Mouse (Mus musculus): Measurements from ENCODE around the gene Tmem212. TPM values are rescaled to one million over a fixed set of nuclear protein-coding genes. Genes with fewer than 3 reads are reported as not detected.
"Not testable (repeated sequence)": the region's sequence is repeated elsewhere in the genome, so short reads cannot be mapped to it uniquely, and the experiment has no call there.

The Tmem212 gene
- total RNA-seq (2015; ENCODE audit: low replicate concordance) (not detected in 2 replicates), total RNA-seq (2017; ENCODE audit: low replicate concordance) (not detected in 2 replicates)

- no peak for ATAC-seq (replicated peaks; ENCODE audit: low FRiP score, poor library complexity, severe bottlenecking)
Measured at GRCm38 (mm10) chr3:27896318-27896892, at the start of gene Tmem212. TSS of gene Tmem212 (minus strand) at chr3:27896368.

GRCm38 (mm10) chr3:27945397-27945796 is 49.2 kb upstream of the Tmem212 start:
- ATAC-seq (replicated peaks; ENCODE audit: low FRiP score, poor library complexity, severe bottlenecking), result not testable (repeated sequence)

GRCm38 (mm10) chr3:27942991-27943390 is 46.8 kb upstream of the Tmem212 start:
- ATAC-seq (replicated peaks; ENCODE audit: low FRiP score, poor library complexity, severe bottlenecking), result no peak

- ATAC-seq (replicated peaks; ENCODE audit: low FRiP score, poor library complexity, severe bottlenecking), result no peak
Measured at GRCm38 (mm10) chr3:27941634-27942033, 45.5 kb upstream of the Tmem212 start.

GRCm38 (mm10) chr3:27938381-27939323 is 42.5 kb upstream of the Tmem212 start, which contains the start of gene Pld1:
TSS of gene Pld1 (plus strand) at chr3:27938695.
- ATAC-seq (replicated peaks; ENCODE audit: low FRiP score, poor library complexity, severe bottlenecking), result no peak

GRCm38 (mm10) chr3:27937144-27938110 is 41.3 kb upstream of the Tmem212 start:
- ATAC-seq (replicated peaks; ENCODE audit: low FRiP score, poor library complexity, severe bottlenecking), result no peak

GRCm38 (mm10) chr3:27936731-27937130 is 40.6 kb upstream of the Tmem212 start:
- no peak for ATAC-seq (replicated peaks; ENCODE audit: low FRiP score, poor library complexity, severe bottlenecking)

GRCm38 (mm10) chr3:27935644-27936043 is 39.5 kb upstream of the Tmem212 start:
- ATAC-seq (replicated peaks; ENCODE audit: low FRiP score, poor library complexity, severe bottlenecking), result no peak

- ATAC-seq (replicated peaks; ENCODE audit: low FRiP score, poor library complexity, severe bottlenecking), result no peak
Measured at GRCm38 (mm10) chr3:27932391-27932790, 36.2 kb upstream of the Tmem212 start.

- ATAC-seq (replicated peaks; ENCODE audit: low FRiP score, poor library complexity, severe bottlenecking), result no peak
Measured at GRCm38 (mm10) chr3:27929219-27929618, 33.1 kb upstream of the Tmem212 start.

GRCm38 (mm10) chr3:27924037-27924436 is 27.9 kb upstream of the Tmem212 start:
- no peak for ATAC-seq (replicated peaks; ENCODE audit: low FRiP score, poor library complexity, severe bottlenecking)

- ATAC-seq (replicated peaks; ENCODE audit: low FRiP score, poor library complexity, severe bottlenecking), result no peak
Measured at GRCm38 (mm10) chr3:27921268-27922020, 25.3 kb upstream of the Tmem212 start.

- ATAC-seq (replicated peaks; ENCODE audit: low FRiP score, poor library complexity, severe bottlenecking), result no peak
Measured at GRCm38 (mm10) chr3:27918656-27919436, 22.7 kb upstream of the Tmem212 start.

- no peak for ATAC-seq (replicated peaks; ENCODE audit: low FRiP score, poor library complexity, severe bottlenecking)
Measured at GRCm38 (mm10) chr3:27909016-27909415, 12.8 kb upstream of the Tmem212 start.

GRCm38 (mm10) chr3:27908316-27908715 is 12.1 kb upstream of the Tmem212 start:
- no peak for ATAC-seq (replicated peaks; ENCODE audit: low FRiP score, poor library complexity, severe bottlenecking)

- ATAC-seq (replicated peaks; ENCODE audit: low FRiP score, poor library complexity, severe bottlenecking), result no peak
Measured at GRCm38 (mm10) chr3:27907301-27907700, 11.1 kb upstream of the Tmem212 start.

- ATAC-seq (replicated peaks; ENCODE audit: low FRiP score, poor library complexity, severe bottlenecking), result no peak
Measured at GRCm38 (mm10) chr3:27906647-27907209, 10.6 kb upstream of the Tmem212 start.

Data from erythroid progenitor cell, adult 5-6 weeks (primary cell).